Mouse (Mus musculus) midbrain, embryonic 10.5 days (tissue): ENCODE measurements around the gene Igf2bp2. TPM values are rescaled to one million over a fixed set of nuclear protein-coding genes. Genes with fewer than 3 reads are reported as not detected.

Experiments used
- DNase-seq: peaks from one replicate; pipeline ENCODE4 v3.0.0-alpha.2; 2017; ENCODE audit warnings: low spot score
- H3K27ac ChIP-seq: fragments of 300-500 bp; sonication (generic); replicated peaks from 2 replicates; pipeline ENCODE4 v1.5.1; 2016; ENCODE audit warnings: mild to moderate bottlenecking
- H3K27me3 ChIP-seq: fragments of 300-500 bp; sonication (generic); 2 replicates; pipeline ENCODE4 v1.6.1; 2016; ENCODE audit warnings: low read depth, mild to moderate bottlenecking; ENCODE audit not compliant: poor library complexity, severe bottlenecking
- H3K36me3 ChIP-seq: fragments of 300-500 bp; sonication (generic); 2 replicates; pipeline ENCODE4 v1.6.1; 2016; ENCODE audit warnings: mild to moderate bottlenecking, moderate library complexity
- H3K4me1 ChIP-seq: fragments of 300-500 bp; sonication (generic); 2 replicates; pipeline ENCODE4 v1.6.1; 2016
- H3K4me3 ChIP-seq: fragments of 300-500 bp; sonication (generic); 2 replicates; pipeline ENCODE4 v1.5.1; 2016; ENCODE audit warnings: mild to moderate bottlenecking, moderate library complexity
- H3K9me3 ChIP-seq: fragments of 300-500 bp; sonication (generic); replicated peaks from 2 replicates; pipeline ENCODE4 v1.6.1; 2016; ENCODE audit warnings: mild to moderate bottlenecking
- WGBS: fragments of 180-500 bp; shearing (Covaris S2); methylation state at CpG from one replicate; pipeline ENCODE4 v1.1.7; 2016; 5-methylcytosine and 5-hydroxymethylcytosine counted together
- polyA plus RNA-seq: library from polyadenylated mRNA; unstranded; fragments of >200 nt; fragmentation: Nextera tagmentation; extraction: Ambion mirVana; gene quantifications from 2 replicates; pipeline ENCODE4 v1.2.1, GENCODE M21; 2016

Igf2bp2 gene
- polyA plus RNA-seq, 1 experiment from 2014 or later: 148 TPM

DNA sequence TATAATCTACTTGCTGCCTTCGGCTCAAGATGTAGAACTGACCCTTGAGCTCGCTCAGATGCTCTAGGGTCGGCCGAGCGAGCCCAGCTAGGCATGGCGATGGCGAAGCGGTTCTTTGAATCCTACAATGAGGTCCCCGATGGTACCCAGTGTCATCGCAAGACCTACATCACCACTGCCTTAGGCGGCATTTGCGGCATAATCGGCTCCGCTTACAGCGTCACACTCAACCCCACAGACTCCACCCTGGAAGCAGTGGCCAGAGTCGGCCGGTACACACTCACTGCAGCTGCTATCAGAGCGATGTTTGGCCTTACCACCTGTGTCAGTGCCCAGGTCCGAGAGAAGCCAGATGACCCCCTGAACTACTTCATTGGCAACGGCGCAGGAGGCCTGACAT, 109.7 kb downstream of the Igf2bp2 start:
- no peak overlapping the region for H3K27ac ChIP-seq
- WGBS: 94% methylated on average over 21 of the region's 21 CpGs

DNA sequence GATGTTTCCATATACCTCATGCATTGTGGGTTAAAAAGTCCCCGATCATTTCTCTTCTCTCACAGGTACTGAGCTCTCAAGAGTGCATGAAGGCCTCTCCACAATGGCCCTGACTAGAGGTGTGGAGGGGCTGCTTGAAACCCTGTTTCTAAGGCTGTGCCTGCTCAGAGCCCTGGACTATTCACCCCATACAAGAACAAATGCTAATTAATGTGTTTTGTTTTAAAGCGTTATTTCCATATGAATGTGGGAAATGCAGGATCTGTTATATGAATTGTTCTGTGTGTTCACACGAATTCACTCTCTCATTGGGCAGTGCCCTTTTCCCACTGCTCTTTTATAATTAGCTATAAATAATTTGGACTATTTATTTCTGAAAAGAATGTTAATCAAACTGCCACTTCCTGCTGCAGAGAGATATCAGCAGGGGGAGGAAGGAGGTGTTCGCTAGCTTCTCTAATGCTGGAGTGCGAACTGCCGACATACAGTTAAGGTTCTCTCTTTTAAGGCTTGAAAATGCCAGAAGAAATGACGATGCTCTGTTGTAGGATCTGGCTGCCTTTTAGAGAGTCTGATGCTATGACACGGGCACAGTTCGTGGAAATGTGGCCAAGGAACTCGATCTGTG, 116.2 kb downstream of the Igf2bp2 start:
- no peak for DNase-seq
- peaks cover 73% of the 10 kb centered on the region for H3K36me3 ChIP-seq
- H3K4me1 ChIP-seq: no peaks in the 10 kb centered on the region
- no peak overlapping the region for H3K4me3 ChIP-seq
- H3K9me3 ChIP-seq: no peaks in the 10 kb centered on the region
- no peaks in the 10 kb centered on the region for H3K27me3 ChIP-seq
- 96% methylated on average over 10 of the region's 10 CpGs for WGBS
- no peak overlapping the region for H3K27ac ChIP-seq

More for the DNA sequence above, 109.7 kb downstream of the Igf2bp2 start:
- no peak for DNase-seq
- Histone ChIP-seq H3K27me3 (no peaks in the 10 kb centered on the region), H3K9me3 (no peaks in the 10 kb centered on the region), H3K36me3 (peaks cover 33% of the 10 kb centered on the region), H3K4me3 (no peak overlapping the region), H3K4me1 (no peaks in the 10 kb centered on the region)

DNA sequence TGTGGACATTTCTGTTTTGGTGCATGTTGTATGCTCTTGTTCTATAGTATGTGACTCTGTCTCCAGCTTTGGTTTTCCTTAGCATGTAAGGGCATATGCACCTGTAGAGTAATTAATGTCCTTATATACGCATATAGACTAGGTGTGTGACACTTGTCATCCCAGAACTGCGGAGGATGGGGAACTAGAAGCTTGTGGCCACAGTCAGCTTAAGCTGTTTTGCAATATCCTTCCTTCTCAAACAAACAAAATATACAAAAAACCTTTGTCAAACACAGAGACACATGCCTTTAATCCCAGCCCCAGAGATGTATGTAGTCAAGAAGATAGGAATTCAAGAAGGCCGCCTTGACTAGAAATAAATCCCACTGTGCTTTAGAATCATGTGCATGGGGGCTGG, 117.2 kb downstream of the Igf2bp2 start:
- Histone ChIP-seq H3K9me3 (no peaks in the 10 kb centered on the region), H3K27ac (no peak overlapping the region), H3K27me3 (no peaks in the 10 kb centered on the region), H3K36me3 (peaks cover 82% of the 10 kb centered on the region), H3K4me1 (no peaks in the 10 kb centered on the region), H3K4me3 (no peak overlapping the region)
- 91% methylated on average over 3 of the region's 3 CpGs for WGBS
- no peak for DNase-seq

DNA sequence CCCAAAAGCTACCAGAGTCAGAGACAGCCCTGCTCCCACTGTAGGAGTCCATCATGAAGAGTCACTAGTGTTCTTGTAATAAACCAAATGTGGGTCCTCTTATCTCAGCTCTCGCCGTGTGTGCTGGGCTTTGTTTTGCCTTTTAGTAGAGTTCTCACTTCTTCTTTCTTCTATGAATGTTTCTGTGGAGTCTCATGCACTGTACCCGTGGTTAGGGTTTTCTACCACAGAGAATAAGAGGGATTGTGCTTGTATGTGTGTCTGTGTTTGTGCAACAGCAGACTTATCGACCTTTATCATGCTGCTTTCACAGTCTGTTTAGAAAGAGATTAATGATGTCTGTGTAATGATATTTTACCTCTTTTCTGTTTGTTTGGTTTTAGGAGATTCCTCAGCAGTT, 119.3 kb downstream of the Igf2bp2 start:
- no peaks in the 10 kb centered on the region for H3K27me3 ChIP-seq
- 93% methylated on average over 4 of the region's 4 CpGs for WGBS
- DNase-seq: no peak
- H3K4me3 ChIP-seq: no peak overlapping the region
- H3K27ac ChIP-seq: no peak overlapping the region
- H3K36me3 ChIP-seq: peaks cover 97% of the 10 kb centered on the region
- no peaks in the 10 kb centered on the region for H3K9me3 ChIP-seq
- H3K4me1 ChIP-seq: no peaks in the 10 kb centered on the region

DNA sequence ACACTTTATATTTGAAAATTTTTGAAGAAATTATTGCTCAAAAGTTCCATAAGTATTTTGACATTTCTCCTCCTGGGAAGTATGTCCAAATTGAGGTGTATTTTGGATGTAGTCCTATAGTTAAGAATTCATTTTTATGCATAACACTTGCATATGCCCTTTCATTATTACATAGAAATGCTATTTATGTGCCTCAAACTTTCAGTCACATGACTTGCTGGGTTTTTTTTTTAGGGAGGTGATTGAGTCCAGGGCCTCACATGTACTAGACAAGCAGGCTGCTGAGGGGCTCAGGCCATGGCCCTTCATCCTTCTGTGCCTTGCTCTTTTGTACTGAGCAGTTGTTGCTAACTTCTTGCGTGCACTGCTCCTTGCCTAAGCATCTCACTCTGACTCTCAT, 123.1 kb downstream of the Igf2bp2 start:
- Histone ChIP-seq H3K9me3 (no peaks in the 10 kb centered on the region), H3K4me3 (no peak overlapping the region), H3K27me3 (no peaks in the 10 kb centered on the region), H3K27ac (no peak overlapping the region), H3K36me3 (peaks cover 86% of the 10 kb centered on the region), H3K4me1 (no peaks in the 10 kb centered on the region)
- 95% methylated on average over 1 of the region's 1 CpGs for WGBS
- no peak for DNase-seq

DNA sequence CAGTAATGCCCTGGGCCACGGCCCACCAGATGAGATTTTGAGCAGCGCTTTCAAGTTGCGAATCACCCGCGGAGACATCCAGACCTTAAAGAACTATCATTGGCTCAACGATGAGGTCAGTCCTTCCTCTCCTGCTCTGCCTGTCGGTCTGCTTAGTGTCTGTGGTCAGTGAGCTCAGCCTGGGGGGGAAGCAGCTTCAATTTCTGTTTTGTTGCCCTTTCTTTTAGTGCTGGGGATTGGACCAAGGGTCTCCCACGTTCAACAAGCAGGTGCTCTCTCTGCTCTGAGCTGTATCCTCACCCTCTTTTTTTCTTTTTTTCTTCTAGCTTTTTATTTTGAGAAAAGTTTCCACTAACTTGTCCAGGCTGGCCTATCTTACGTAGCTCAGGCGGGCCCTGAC, 124.5 kb downstream of the Igf2bp2 start:
- DNase-seq: no peak
- H3K36me3 ChIP-seq: peaks cover 72% of the 10 kb centered on the region
- WGBS: 93% methylated on average over 10 of the region's 10 CpGs
- no peaks in the 10 kb centered on the region for H3K27me3 ChIP-seq
- no peak overlapping the region for H3K27ac ChIP-seq
- no peak overlapping the region for H3K4me3 ChIP-seq
- H3K4me1 ChIP-seq: no peaks in the 10 kb centered on the region
- H3K9me3 ChIP-seq: no peaks in the 10 kb centered on the region

DNA sequence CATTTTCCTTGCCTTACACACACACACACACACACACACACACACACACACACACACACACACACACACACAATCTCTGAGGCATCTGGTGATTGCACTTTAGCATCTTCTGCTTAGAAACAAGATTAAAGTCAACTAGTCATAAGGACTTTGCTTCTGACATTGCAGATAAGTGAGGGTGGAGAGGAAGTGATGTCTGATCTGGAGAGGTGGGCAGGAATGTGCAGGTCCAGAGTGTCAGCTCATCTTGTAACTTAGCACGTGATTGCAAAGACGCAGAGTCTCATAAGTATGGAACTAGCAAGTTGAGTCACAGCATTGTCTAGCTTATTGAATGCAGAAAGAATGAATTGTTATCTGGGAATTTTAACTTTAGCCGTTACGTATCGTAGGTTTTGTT, 135.6 kb downstream of the Igf2bp2 start:
- Histone ChIP-seq H3K9me3 (no peaks in the 10 kb centered on the region), H3K36me3 (peaks cover 95% of the 10 kb centered on the region), H3K27me3 (no peaks in the 10 kb centered on the region), H3K4me3 (no peak overlapping the region), H3K27ac (no peak overlapping the region), H3K4me1 (no peaks in the 10 kb centered on the region)
- WGBS: 96% methylated on average over 5 of the region's 5 CpGs
- no peak for DNase-seq

DNA sequence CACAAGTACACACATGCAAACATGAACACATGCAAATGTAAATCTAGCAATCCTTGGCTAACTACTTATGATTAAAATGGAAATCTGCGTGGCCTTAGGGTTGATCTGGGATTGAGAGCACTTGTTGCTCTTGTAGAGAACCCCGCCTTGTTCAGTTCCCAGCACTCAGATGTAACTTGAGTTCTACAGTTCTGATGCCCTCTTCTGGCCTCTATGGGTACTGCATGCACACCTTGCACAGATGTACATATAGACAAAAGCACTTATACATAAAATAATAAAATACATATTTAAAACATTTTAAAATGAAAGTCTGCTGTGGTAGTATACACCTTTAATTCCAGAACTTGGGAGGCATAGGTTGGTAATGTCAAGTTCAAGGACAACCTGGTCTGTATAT, 141.0 kb downstream of the Igf2bp2 start:
- Histone ChIP-seq H3K27ac (no peak overlapping the region), H3K9me3 (peaks cover 7% of the 10 kb centered on the region), H3K27me3 (no peaks in the 10 kb centered on the region), H3K4me1 (no peaks in the 10 kb centered on the region), H3K4me3 (no peak overlapping the region), H3K36me3 (peaks cover 95% of the 10 kb centered on the region)
- WGBS: 93% methylated on average over 2 of the region's 2 CpGs
- DNase-seq: no peak

DNA sequence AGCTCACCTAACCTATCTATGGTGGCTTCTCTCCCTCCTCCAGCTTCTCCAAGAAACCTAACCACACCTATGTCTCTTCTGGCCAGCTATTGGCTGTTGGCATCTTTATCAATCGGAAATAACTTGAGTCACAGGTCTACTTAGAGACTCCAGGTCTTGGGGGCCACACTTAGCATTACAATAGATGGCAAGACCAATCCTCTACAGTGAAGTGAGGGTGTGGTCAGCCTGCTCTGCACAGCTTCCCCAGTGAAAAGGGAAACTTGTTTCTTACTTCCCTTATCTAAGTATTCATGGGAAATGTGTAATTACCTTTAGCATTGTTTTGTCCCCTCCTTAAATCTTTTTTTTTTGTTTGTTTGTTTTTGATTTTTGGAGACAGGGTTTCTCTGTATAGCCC, 147.5 kb downstream of the Igf2bp2 start:
- no peak overlapping the region for H3K4me3 ChIP-seq
- no peak for DNase-seq
- peaks cover 69% of the 10 kb centered on the region for H3K36me3 ChIP-seq
- peaks cover 6% of the 10 kb centered on the region for H3K4me1 ChIP-seq
- H3K9me3 ChIP-seq: no peaks in the 10 kb centered on the region
- 95% methylated on average over 1 of the region's 1 CpGs for WGBS
- no peaks in the 10 kb centered on the region for H3K27me3 ChIP-seq
- H3K27ac ChIP-seq: no peak overlapping the region

DNA sequence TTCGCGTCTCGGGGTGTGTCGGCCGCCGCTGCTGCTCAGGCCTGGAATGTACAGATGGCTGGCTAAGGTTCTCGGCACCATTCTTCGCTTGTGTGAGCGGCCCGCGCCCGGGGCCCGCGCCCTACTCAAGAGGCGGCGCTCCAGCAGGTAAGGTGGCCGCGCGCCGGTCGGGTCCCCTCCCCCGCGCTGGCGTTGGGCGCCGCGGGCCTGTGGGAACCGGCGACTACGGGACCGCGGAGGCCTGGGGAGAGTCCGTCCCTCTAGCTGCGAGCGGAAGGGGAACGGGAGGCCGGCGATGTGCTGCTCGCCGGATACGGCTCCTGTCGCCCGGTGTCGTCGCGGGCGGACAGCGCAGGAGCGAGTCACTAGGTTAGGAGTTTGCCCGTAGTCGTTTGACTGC, 153.5 kb downstream of the Igf2bp2 start:
- Histone ChIP-seq H3K4me3 (peak overlapping the region; percentile 99), H3K27ac (peak overlapping the region; percentile 86), H3K4me1 (peaks cover 17% of the 10 kb centered on the region), H3K9me3 (no peaks in the 10 kb centered on the region), H3K36me3 (peaks cover 10% of the 10 kb centered on the region), H3K27me3 (no peaks in the 10 kb centered on the region)
- under 1% methylated on average over 51 of the region's 51 CpGs for WGBS
- no peak for DNase-seq

DNA sequence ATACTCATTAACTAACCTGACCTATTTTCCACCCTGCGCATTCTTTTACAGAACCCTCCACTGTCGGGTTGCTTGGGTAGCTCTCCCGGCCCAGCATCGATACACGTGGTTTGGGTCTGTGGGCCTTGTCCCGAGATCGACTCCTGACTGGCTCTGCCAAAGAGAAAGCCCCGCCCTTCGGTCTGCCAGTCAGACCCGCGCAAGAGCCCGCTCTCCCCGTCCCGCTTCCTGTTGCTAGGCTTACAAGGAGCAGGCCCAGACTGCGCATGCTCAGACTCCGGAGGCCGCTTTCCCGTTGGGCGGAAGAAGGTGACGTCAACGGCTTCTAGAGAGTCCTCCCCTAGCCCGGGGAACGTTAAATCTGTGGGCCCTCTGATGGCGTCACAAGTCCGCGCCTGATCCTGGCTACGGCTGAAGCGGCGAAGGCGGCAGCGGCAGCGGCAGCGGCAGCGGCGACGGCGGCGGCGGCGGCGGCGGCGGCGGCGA, 154.0 kb downstream of the Igf2bp2 start, which contains the start of gene Senp2:
Gene Senp2, plus strand, starts transcription at position 386 of the 486 bp plus-strand sequence.
- peaks cover 17% of the 10 kb centered on the region for H3K4me1 ChIP-seq
- under 1% methylated on average over 45 of the region's 45 CpGs for WGBS
- no peaks in the 10 kb centered on the region for H3K9me3 ChIP-seq
- peak within 1 kb of the TSS; percentile 99 for H3K4me3 ChIP-seq
- peaks cover 9% of the 10 kb centered on the region for H3K36me3 ChIP-seq
- H3K27ac ChIP-seq: peak within 1 kb of the TSS; percentile 86
- no peaks in the 10 kb centered on the region for H3K27me3 ChIP-seq
- peak; percentile 100 for DNase-seq
